Mouse (Mus musculus) intestine, embryonic 14.5 days (tissue): ENCODE results near the gene Map2k5. TPM values are rescaled to one million over a fixed set of nuclear protein-coding genes. Genes with fewer than 3 reads are reported as not detected.

Experiments
- ATAC-seq: fragments of 200-750 bp; cut with Nextera tagmentation; replicated peaks from 2 replicates; pipeline ENCODE4 v1.8.0; 2017; ENCODE audit warnings: low read depth, moderate number of reproducible peaks, moderate TSS enrichment, moderate library complexity; ENCODE audit not compliant: low FRiP score, low TSS enrichment
- DNase-seq: peaks from one replicate; pipeline ENCODE4 v3.0.0-alpha.2; 2018; ENCODE audit warnings: low spot score
- H3K27ac ChIP-seq: fragments of 300-500 bp; sonication (generic); 2 replicates; pipeline ENCODE4 v1.5.1; 2014; ENCODE audit warnings: low read depth, mild to moderate bottlenecking, control low read depth
- H3K27me3 ChIP-seq: fragments of 300-500 bp; sonication (generic); replicated peaks from 2 replicates; pipeline ENCODE4 v1.6.1; 2014; ENCODE audit warnings: low read length, control low read depth; ENCODE audit not compliant: control insufficient read depth, insufficient read depth
- H3K36me3 ChIP-seq: fragments of 300-500 bp; sonication (generic); 2 replicates; pipeline ENCODE4 v1.6.1; 2014; ENCODE audit warnings: low read length, control low read depth; ENCODE audit not compliant: control insufficient read depth, insufficient read depth
- H3K4me1 ChIP-seq: fragments of 300-500 bp; sonication (generic); replicated peaks from 2 replicates; pipeline ENCODE4 v1.6.1; 2014; ENCODE audit warnings: low read length, control low read depth, mixed read lengths; ENCODE audit not compliant: control insufficient read depth, insufficient read depth
- H3K4me2 ChIP-seq: fragments of 300-500 bp; sonication (generic); 2 replicates; pipeline ENCODE4 v1.6.1; 2014; ENCODE audit warnings: low read length
- H3K4me3 ChIP-seq: fragments of 300-500 bp; sonication (generic); 2 replicates; pipeline ENCODE4 v1.5.1; 2014; ENCODE audit warnings: low read depth, low read length, control low read depth, mixed read lengths
- H3K9ac ChIP-seq: fragments of 300-500 bp; sonication (generic); 2 replicates; pipeline ENCODE4 v1.6.1; 2014; ENCODE audit warnings: mild to moderate bottlenecking, low read length
- H3K9me3 ChIP-seq: fragments of 300-500 bp; sonication (generic); 2 replicates; pipeline ENCODE4 v1.6.1; 2016; ENCODE audit warnings: low read length, control low read depth; ENCODE audit not compliant: control insufficient read depth
- WGBS: fragments of 180-500 bp; shearing (Covaris S2); extraction: QIAGEN DNeasy Blood & Tissue Kit; methylation state at CpG from one replicate; pipeline ENCODE4 v1.1.7; 2014; 5-methylcytosine and 5-hydroxymethylcytosine counted together
- polyA plus RNA-seq: library from polyadenylated mRNA; unstranded; fragments of >200 nt; fragmentation: Nextera tagmentation; extraction: Ambion mirVana; gene quantifications from 2 replicates; pipeline ENCODE4 v1.2.1, GENCODE M21; 2014

Gene Map2k5
- polyA plus RNA-seq, 1 experiment from 2014 or later: 31.2 TPM

DNA sequence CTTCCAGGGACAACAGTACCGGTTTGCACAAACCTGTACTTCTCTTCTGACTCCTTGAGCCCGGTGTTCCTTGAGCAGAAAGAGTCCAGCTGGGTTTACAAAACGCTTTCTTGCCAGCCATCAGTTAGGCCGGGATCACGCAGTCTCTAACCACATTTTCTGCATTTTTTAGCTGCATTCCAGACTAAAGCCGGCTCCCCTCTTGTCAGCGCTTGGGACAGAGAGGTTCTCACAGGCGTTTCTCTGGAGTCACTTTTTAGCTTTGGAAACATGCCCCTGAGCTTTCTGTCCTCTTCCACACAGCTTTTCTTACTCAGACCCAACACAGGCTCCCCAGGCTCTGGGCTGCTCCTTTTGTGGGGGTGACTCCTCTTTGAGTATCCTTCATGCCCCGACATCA is 230.4 kb downstream of the Map2k5 start:
- Histone ChIP-seq H3K4me3 (peak overlapping the region; percentile 22; the same call in 1 of the 2 replicates), H3K4me2 (no peak overlapping the region), H3K4me1 (peaks cover 27% of the 10 kb centered on the region; the same call in 1 of the 2 replicates), H3K9ac (no peak overlapping the region), H3K9me3 (no peaks in the 10 kb centered on the region), H3K27me3 (peaks cover 100% of the 10 kb centered on the region), H3K27ac (no peak overlapping the region), H3K36me3 (no peaks in the 10 kb centered on the region)
- ATAC-seq: no peak
- under 1% methylated on average over 9 of the region's 9 CpGs for WGBS
- peak; percentile 66 for DNase-seq

DNA sequence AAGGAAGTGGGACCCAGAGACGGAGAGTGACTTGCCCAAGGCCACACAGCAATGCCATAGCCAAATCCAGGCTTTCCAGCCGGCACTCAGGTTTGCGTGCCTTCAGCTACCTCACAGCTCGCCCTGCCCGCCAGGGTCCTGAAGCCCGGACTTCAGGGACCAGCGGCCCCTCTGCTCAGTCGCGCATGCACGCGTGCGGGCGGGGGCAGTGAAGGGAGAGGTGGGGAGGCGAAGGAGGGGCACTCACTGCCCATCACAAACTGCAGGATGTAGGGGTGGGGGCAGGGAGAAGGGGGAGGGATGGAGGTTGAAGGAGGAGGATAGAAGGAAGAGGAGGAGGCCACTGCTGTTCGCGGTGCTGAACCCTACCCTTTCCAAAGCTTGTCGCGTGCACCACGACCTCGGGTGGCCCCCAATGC is 230.8 kb downstream of the Map2k5 start:
- no peaks in the 10 kb centered on the region for H3K9me3 ChIP-seq
- WGBS: under 1% methylated on average over 20 of the region's 20 CpGs
- no peak for ATAC-seq
- no peak overlapping the region for H3K9ac ChIP-seq
- no peak overlapping the region for H3K27ac ChIP-seq
- H3K4me3 ChIP-seq: peak overlapping the region; percentile 22; the same call in 1 of the 2 replicates
- peaks cover 31% of the 10 kb centered on the region for H3K4me1 ChIP-seq
- H3K27me3 ChIP-seq: peaks cover 100% of the 10 kb centered on the region
- peak overlapping the region; percentile 33; the same call in 1 of the 2 replicates for H3K4me2 ChIP-seq
- DNase-seq: peak; percentile 63
- no peaks in the 10 kb centered on the region for H3K36me3 ChIP-seq

DNA sequence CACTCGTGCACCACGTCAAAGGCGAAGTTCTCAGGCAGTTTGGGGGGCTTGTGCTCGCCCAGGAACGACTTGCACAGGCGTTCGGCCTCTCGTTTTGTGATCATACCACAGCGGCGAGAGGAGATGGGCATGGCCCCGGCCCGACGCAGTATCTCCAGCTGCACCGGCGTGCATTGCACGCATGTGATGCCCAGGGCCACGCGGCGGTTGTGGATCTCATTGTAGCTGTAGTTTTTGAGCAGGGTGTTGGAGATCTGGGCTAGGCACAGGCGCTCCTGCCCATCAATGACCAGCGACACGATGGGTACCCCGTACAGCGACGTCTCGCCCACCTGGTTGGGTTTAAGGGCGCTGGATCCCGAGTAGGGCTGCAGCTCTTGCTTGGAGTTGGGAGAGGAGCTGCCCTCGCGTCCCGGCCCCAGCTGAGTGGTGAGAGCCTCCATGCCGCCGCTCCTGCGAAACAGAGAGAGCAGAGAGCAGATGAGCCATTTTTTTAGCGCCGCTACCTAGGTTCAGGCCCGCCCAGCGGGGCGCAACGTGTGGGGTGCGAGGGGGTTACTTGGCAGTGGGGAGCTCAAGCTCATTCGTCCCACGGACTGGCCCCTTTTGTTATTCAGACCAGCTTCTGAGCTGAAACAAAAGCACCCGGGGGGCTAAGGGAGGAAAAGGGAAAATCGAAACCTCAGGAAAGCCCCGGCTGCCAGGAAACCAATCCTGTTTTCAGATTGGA is 231.4 kb downstream of the Map2k5 start:
- no peak for DNase-seq
- Histone ChIP-seq H3K4me3 (peak overlapping the region; percentile 22; the same call in 1 of the 2 replicates), H3K27ac (no peak overlapping the region), H3K9ac (no peak overlapping the region), H3K27me3 (peaks cover 100% of the 10 kb centered on the region), H3K36me3 (no peaks in the 10 kb centered on the region), H3K9me3 (no peaks in the 10 kb centered on the region), H3K4me1 (peaks cover 31% of the 10 kb centered on the region), H3K4me2 (peak overlapping the region; percentile 33; the same call in 1 of the 2 replicates)
- no peak for ATAC-seq
- 1% methylated on average over 46 of the region's 46 CpGs for WGBS

DNA sequence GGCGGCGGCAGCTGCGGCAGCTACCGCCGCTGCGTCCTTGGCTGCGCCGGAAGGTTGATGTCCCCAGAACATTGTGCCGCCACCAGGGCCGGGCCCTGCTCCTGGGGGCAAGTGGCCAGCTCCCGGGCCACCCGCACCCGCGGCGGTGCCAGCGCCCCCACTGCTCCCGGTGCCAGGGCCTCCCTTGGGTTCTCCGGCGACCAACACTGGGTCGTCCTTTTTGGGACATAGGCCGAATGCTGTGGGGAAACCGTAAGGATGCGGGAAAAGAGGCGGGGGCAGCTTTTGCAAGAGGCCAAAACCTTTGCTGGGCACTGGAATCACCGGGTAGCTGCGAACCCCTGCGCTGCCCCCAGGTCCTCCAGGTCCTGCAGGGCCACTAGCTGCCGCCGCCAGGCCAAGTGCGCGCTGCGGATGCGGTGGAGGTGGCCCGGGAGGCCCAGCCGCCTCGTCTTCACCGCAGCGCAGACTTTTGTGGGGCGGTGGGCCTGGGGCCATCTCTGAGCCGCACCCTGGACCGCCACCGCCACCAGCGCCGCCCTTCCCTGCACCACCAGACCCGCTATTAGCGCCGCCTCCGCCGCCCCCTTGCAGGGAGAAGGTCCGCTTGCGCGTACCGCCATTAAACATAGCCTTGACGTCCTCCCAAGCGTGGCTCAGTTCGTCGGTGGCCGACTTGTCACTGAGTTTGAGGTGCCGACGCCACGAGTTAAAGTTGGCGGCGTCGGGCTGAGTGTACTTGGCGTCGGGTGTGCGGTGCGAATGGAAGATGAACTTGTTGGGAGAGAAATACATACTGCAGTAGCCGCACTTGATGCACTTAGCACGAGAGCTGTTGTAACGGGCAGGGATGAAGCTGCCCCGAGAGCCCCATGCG is 232.2 kb downstream of the Map2k5 start:
- H3K4me3 ChIP-seq: 0 out of 2 replicates have a peak overlapping the region, but pooled peaks have one; percentile 2
- H3K27me3 ChIP-seq: peaks cover 100% of the 10 kb centered on the region
- no peaks in the 10 kb centered on the region for H3K36me3 ChIP-seq
- ATAC-seq (no peak), DNase-seq (peak; percentile 82)
- no peaks in the 10 kb centered on the region for H3K9me3 ChIP-seq
- 2% methylated on average over 73 of the region's 73 CpGs for WGBS
- H3K4me1 ChIP-seq: peaks cover 29% of the 10 kb centered on the region
- H3K27ac ChIP-seq: no peak overlapping the region
- no peak overlapping the region for H3K9ac ChIP-seq
- peak overlapping the region; percentile 15 for H3K4me2 ChIP-seq

DNA sequence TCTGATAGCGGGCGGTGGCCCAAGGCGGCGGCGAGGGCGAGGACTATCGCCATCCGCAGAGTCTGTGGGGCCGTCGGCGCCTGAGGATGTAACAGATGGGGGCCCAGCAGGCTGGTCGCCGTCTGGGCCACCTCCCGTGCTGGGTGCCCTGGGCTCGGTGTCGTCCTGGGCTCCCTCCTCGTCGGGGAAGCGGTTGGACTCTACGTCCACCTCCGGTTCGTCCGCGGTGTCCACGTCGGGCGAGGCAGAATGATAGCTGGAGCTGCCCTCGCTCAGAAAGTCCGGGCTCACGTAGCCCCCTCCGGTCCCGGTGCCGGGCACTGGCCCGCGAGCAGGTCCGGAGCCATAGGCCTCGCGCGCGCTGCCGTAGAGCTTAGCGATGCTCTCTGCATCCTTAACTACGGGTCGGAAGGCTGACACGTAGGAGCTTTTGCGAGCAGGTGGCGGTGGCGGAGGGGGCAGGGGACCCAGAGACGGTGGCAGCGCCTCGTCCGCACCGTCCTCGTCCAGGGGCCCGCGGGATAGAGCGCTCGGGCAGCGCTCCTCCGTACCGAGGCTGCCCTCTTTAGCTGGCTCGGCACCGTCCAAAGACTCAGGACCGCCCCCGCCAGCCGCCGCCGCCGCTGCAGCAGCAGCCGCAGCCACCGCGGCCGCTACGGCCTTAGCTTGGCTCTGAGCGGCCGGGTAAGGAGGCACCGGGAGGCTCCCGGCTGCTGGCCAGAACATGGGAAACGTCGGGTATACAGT is 233.0 kb downstream of the Map2k5 start:
- Histone ChIP-seq H3K9ac (no peak overlapping the region), H3K4me1 (peaks cover 29% of the 10 kb centered on the region), H3K4me3 (0 out of 2 replicates have a peak overlapping the region, but pooled peaks have one; percentile 4), H3K9me3 (no peaks in the 10 kb centered on the region), H3K27ac (no peak overlapping the region), H3K27me3 (peaks cover 100% of the 10 kb centered on the region), H3K4me2 (peak overlapping the region; percentile 15; the same call in 1 of the 2 replicates), H3K36me3 (no peaks in the 10 kb centered on the region)
- peak; percentile 68 for DNase-seq
- under 1% methylated on average over 80 of the region's 80 CpGs for WGBS
- no peak for ATAC-seq

DNA sequence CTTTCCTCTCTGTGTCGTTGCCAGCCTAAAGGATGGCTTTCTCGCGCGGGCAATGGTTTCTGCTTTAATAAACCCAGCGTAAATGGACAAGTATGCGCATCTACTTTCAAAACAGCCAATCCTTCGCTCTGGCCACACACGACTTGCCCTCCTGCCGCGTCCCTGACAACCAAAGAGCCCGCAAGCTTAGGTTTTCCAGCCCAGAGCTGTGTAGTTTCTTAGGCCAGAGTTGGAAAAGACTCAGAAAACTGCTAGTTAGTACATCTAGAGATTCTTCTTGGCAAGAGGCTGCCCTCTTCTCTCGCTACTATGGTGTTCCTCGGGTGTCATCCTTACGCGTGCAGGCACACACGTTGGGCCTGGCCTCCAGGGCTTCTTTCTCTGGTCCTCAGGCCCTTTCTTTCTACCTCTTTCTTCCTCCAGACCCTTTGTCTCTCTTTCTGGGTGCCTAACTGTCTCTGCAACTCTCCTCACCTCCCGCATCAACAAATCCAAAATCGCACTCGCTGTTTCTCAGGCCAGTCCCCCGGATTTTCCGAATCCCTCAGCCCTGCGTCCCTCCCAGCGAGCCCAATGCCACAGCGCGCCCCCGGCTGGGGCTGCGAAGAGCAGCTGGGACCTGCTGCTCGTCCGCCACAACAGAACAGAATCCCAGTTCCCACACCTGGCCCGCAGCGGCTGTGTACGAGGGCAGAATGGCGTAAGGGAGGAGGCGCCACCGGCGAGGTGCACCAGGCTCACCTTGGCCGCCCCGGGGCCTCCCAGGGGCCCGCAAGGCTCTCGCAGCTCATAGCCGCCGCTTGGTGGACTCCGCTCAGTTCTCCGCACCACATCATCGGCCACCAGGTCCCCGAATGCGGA is 233.8 kb downstream of the Map2k5 start:
- peak; percentile 69 for DNase-seq
- peaks cover 29% of the 10 kb centered on the region for H3K4me1 ChIP-seq

DNA sequence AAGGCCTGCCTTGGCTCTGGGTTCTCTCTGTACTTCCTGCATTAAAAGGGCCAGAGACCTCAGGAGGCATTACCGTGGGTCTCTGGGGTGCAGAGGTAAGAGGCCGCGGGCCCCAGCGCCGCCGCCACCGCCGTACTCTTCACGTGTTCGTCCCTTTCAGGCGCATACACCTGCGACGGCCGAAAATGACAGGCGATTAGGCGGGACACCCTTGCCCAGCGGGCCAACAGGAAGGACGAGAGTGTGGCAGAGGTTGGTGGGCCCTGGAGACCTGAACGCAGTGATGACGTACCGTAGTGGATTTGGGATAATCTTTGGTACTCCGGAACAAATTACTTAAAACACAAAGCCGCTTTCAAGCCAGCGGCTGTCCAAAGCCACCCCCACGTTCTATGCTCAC is 234.5 kb downstream of the Map2k5 start:
- Histone ChIP-seq H3K4me2 (no peak overlapping the region), H3K9ac (no peak overlapping the region), H3K9me3 (no peaks in the 10 kb centered on the region), H3K4me3 (no peak overlapping the region), H3K4me1 (peaks cover 26% of the 10 kb centered on the region), H3K27ac (no peak overlapping the region), H3K36me3 (no peaks in the 10 kb centered on the region), H3K27me3 (peaks cover 100% of the 10 kb centered on the region)
- DNase-seq: peak; percentile 59
- ATAC-seq: no peak
- 1% methylated on average over 25 of the region's 25 CpGs for WGBS

More for the DNA sequence above, 233.8 kb downstream of the Map2k5 start:
- H3K9ac ChIP-seq: no peak overlapping the region
- H3K27ac ChIP-seq: no peak overlapping the region
- no peaks in the 10 kb centered on the region for H3K36me3 ChIP-seq
- no peak for ATAC-seq
- H3K4me2 ChIP-seq: no peak overlapping the region
- 1% methylated on average over 47 of the region's 47 CpGs for WGBS
- no peaks in the 10 kb centered on the region for H3K9me3 ChIP-seq
- H3K4me3 ChIP-seq: 0 out of 2 replicates have a peak overlapping the region, but pooled peaks have one; percentile 4
- peaks cover 100% of the 10 kb centered on the region for H3K27me3 ChIP-seq
